Mouse (Mus musculus): ENCODE data around the gene Zdhhc19. TPM values are rescaled to one million over a fixed set of nuclear protein-coding genes. Genes with fewer than 3 reads are reported as not detected.

Zdhhc19 gene
- polyA plus RNA-seq, 1 experiment from 2014 or later = not detected

DNA sequence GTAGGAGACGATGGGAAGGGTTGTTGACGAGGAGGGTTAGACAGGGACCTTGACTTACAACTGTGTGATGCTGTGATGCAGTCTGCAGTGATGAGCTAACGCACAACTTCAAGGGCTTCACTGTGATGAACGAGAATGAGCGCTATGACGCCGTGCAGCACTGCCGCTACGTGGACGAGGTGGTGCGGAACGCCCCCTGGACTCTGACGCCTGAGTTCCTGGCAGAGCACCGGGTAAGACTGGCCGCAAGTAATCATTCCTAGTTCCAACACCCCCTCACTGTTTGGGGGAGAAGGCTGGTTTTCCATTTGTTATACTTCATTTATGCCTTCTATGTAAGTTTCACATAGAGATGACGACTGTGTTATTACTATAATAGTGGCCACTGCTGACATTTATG, 33.1 kb upstream of the Zdhhc19 start:
- H3K4me3 ChIP-seq (replicated peaks) = no peak overlapping the region
- no peaks in the 10 kb centered on the region for H3K9me3 ChIP-seq
- ATAC-seq (ENCODE audit: insufficient number of reproducible peaks, insufficient read depth, low FRiP score, low TSS enrichment, low read depth) = no peak
- WGBS = 93% methylated on average over 16 of the region's 16 CpGs
- no peaks in the 10 kb centered on the region for H3K27me3 ChIP-seq
- peaks cover 30% of the 10 kb centered on the region for H3K36me3 ChIP-seq
- no peaks in the 10 kb centered on the region for H3K4me1 ChIP-seq (replicated peaks)
- H3K4me2 ChIP-seq = no peak overlapping the region
- H3K9ac ChIP-seq (replicated peaks) = no peak overlapping the region
- H3K27ac ChIP-seq = no peak overlapping the region

DNA sequence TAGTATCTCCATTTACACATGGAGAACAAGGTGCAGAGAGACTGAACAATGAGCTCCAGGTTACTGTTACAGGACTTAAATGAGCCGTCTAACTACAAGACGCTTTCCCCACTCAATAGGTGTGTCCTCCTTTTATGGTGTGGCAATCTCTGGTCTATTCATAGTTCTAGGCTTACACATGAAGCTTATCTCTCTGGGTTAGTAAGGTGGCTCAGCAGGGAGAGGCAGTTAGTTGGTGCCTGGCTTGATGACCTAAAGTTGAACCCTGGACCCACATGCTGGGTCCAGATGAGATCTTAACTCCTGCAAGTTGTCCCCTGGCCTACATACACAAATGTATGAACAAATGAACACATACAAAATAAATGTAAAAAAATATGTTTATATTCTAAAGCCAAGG, 32.6 kb upstream of the Zdhhc19 start:
- Histone ChIP-seq H3K9ac (replicated peaks) (no peak overlapping the region), H3K27ac (no peak overlapping the region), H3K4me1 (replicated peaks) (no peaks in the 10 kb centered on the region), H3K4me3 (replicated peaks) (no peak overlapping the region), H3K27me3 (no peaks in the 10 kb centered on the region), H3K4me2 (no peak overlapping the region), H3K9me3 (no peaks in the 10 kb centered on the region), H3K36me3 (peaks cover 32% of the 10 kb centered on the region)
- ATAC-seq (ENCODE audit: insufficient number of reproducible peaks, insufficient read depth, low FRiP score, low TSS enrichment, low read depth) = no peak
- WGBS = 85% methylated on average over 2 of the region's 2 CpGs

DNA sequence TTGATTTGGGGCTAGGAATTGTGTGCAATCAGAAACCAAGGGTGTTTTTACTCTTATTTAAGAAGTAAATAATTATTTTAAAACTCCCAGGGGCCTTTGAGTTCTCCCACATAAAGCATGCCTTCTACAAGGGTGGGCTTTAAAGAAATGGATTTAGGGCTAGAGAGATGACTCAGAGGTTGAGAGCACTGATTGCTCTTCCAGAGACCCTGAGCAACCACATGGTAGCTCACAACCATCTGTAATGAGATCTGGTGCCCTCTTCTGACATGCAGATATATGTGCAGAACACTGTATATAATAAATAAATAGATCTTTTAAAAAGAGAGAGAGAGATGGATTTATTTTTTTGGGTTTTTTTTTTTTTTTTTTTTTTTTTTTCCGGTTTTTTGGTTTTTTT, 31.2 kb upstream of the Zdhhc19 start:
- peaks cover 47% of the 10 kb centered on the region for H3K36me3 ChIP-seq

DNA sequence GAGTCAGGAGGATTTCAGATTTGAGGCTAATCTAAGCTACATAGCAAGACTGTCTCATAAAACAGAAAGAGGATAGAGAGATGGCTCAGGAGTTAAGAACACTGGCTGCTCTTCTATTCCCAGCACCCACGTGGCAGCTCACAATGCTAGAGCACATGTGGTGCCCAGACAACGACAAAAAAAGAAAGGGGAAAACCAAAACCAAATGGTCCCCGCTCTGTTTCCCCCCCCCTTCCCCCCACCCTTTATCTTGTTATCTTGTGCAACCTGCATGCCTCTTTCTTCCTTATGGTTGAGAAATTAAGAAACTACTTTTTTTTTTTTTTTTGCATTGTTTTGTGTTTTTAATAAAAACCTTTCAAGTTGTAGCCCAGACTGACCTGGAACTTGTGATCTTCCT, 27.6 kb upstream of the Zdhhc19 start:
- Histone ChIP-seq H3K9ac (replicated peaks) (no peak overlapping the region), H3K4me2 (no peak overlapping the region), H3K4me1 (replicated peaks) (no peaks in the 10 kb centered on the region), H3K4me3 (replicated peaks) (no peak overlapping the region), H3K9me3 (no peaks in the 10 kb centered on the region), H3K36me3 (peaks cover 57% of the 10 kb centered on the region), H3K27me3 (no peaks in the 10 kb centered on the region), H3K27ac (no peak overlapping the region)
- no peak for ATAC-seq (ENCODE audit: insufficient number of reproducible peaks, insufficient read depth, low FRiP score, low TSS enrichment, low read depth)
- WGBS = 60% methylated on average over 3 of the region's 3 CpGs

More for the DNA sequence above, 31.2 kb upstream of the Zdhhc19 start:
- ATAC-seq (ENCODE audit: insufficient number of reproducible peaks, insufficient read depth, low FRiP score, low TSS enrichment, low read depth) = no peak
- H3K9ac ChIP-seq (replicated peaks) = no peak overlapping the region
- no peak overlapping the region for H3K4me2 ChIP-seq
- H3K4me1 ChIP-seq (replicated peaks) = no peaks in the 10 kb centered on the region
- H3K27me3 ChIP-seq = no peaks in the 10 kb centered on the region
- H3K4me3 ChIP-seq (replicated peaks) = no peak overlapping the region
- no peak overlapping the region for H3K27ac ChIP-seq
- WGBS = 0% methylated on average over 1 of the region's 1 CpGs
- H3K9me3 ChIP-seq = no peaks in the 10 kb centered on the region

DNA sequence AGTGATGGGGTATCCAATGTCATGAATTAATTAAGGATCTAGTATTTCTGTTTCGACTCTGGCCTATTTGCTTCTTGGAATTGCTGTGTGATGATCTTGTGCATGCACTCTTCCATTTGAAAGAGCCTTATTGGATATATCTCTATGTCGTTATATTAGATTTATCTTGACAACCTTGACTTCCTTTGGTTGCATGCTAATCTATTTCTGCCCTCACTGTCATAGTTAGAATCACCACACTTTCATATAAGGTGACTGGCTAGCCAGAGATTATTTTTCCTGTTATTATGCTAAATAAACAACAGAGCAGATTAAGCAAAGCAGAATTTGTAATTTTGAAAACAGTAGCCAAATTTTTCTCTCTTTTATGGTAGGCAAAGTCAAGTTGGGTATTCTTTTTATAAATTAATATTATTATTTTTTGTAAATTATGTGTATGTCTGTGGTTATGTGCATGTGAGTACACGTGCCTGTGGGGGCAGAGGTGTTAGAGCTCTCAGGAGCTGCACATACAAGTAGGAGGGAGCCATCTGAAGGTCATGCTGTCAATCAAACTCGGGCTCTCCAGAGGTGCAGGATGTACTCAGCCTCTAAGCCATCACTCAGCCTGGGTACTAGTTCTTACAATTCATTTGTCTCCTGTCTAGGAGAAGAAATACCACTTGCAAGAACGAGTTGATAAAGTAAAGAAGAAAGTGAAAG, 26.5 kb upstream of the Zdhhc19 start:
- Histone ChIP-seq H3K4me1 (replicated peaks) (no peaks in the 10 kb centered on the region), H3K36me3 (peaks cover 49% of the 10 kb centered on the region)
- WGBS = 76% methylated on average over 5 of the region's 5 CpGs

DNA sequence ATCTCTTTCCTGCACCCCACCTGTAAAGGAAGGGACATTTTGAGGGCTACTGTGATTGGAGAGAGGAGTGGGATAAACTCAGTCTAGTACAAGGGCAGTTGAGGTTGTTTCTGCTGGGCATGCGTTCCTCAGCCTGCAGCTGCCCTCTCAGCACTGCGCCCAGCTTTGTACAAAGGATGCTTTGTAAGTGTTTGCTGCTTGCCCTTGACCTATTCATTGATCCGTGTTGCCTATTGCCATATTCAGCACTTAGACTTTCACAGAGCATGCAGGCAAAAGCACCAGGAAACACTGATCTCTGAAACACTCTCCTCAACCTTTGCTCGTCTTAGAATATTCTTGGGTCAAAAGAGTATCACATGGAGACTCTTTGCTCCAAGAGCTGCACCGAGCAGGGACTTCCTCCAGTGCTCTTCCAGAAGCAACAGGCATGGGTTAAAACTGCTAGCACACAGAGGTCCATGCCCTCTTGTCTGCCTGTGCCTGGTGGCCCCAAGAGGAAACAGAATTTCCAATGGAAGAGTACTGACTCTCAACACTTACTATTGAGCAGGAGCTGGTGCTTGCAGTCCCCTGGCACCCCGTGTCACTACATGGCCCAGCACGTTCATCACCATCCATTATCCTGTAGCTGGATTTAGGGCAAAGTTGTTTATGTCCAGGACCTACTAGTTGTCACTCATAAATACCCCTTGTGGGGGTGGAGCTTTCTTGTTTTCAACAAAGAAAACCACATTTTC, 23.6 kb upstream of the Zdhhc19 start:
- H3K4me2 ChIP-seq = no peak overlapping the region
- no peak overlapping the region for H3K9ac ChIP-seq (replicated peaks)
- 0 out of 2 replicates have a peak, but pooled peaks cover 2% of the 10 kb centered on the region for H3K4me1 ChIP-seq (replicated peaks)
- no peaks in the 10 kb centered on the region for H3K9me3 ChIP-seq
- H3K27ac ChIP-seq = no peak overlapping the region
- peaks cover 42% of the 10 kb centered on the region for H3K36me3 ChIP-seq
- WGBS = 87% methylated on average over 7 of the region's 7 CpGs
- no peaks in the 10 kb centered on the region for H3K27me3 ChIP-seq
- H3K4me3 ChIP-seq (replicated peaks) = no peak overlapping the region
- no peak for ATAC-seq (ENCODE audit: insufficient number of reproducible peaks, insufficient read depth, low FRiP score, low TSS enrichment, low read depth)

More for the DNA sequence above, 26.5 kb upstream of the Zdhhc19 start:
- Histone ChIP-seq H3K9me3 (no peaks in the 10 kb centered on the region), H3K4me3 (replicated peaks) (no peak overlapping the region), H3K4me2 (no peak overlapping the region), H3K27me3 (no peaks in the 10 kb centered on the region), H3K9ac (replicated peaks) (no peak overlapping the region), H3K27ac (no peak overlapping the region)
- no peak for ATAC-seq (ENCODE audit: insufficient number of reproducible peaks, insufficient read depth, low FRiP score, low TSS enrichment, low read depth)

DNA sequence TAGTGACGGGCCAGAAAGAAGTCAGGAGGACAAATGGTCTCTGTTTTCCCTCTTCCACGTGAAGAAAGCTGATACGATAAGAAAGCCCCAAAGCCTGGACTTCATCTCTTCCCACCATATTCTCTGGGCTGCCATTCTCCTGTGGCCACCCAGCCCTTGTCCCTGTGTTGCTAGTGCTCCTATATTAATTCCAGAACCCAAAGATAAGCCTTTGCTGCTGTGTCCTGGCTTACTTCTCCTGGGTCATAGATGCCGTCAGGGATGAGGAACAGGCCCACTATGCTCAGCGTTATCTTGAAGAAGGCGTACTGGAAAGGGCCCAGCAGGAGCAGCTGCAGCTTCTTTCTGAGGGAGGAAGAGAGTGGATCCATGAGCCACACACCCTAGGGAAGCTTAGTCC, 18.8 kb upstream of the Zdhhc19 start:
- Histone ChIP-seq H3K9ac (replicated peaks) (no peak overlapping the region), H3K36me3 (peaks cover 4% of the 10 kb centered on the region), H3K4me1 (replicated peaks) (0 out of 2 replicates have a peak, but pooled peaks cover 2% of the 10 kb centered on the region), H3K9me3 (no peaks in the 10 kb centered on the region), H3K27ac (no peak overlapping the region), H3K4me3 (replicated peaks) (no peak overlapping the region), H3K4me2 (no peak overlapping the region), H3K27me3 (no peaks in the 10 kb centered on the region)
- WGBS = 79% methylated on average over 6 of the region's 6 CpGs
- ATAC-seq (ENCODE audit: insufficient number of reproducible peaks, insufficient read depth, low FRiP score, low TSS enrichment, low read depth) = no peak

DNA sequence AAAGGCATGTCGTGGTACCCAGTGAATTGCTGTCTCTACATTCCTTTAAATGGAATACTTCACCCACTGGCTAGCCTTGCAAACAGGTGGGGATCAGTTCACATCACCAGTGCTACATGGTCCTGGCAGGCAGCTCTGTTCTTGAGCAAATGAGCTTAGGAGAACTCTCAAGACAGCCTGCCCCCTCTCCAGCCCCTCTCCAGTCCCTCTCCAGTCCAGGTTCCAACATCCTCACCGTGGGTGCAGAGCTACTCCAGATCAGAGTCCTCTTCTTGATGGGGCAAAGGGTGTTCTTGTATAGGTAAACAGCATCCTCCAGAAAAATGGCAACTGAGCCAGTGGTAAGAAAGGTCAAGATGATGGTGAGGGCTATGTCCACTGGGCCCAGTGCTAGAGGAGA, 16.6 kb upstream of the Zdhhc19 start:
- Histone ChIP-seq H3K4me3 (replicated peaks) (no peak overlapping the region), H3K4me2 (no peak overlapping the region), H3K9me3 (no peaks in the 10 kb centered on the region), H3K4me1 (replicated peaks) (0 out of 2 replicates have a peak, but pooled peaks cover 2% of the 10 kb centered on the region), H3K27me3 (no peaks in the 10 kb centered on the region), H3K9ac (replicated peaks) (no peak overlapping the region), H3K27ac (no peak overlapping the region), H3K36me3 (no peaks in the 10 kb centered on the region)
- ATAC-seq (ENCODE audit: insufficient number of reproducible peaks, insufficient read depth, low FRiP score, low TSS enrichment, low read depth) = no peak
- WGBS = 71% methylated on average over 2 of the region's 2 CpGs

DNA sequence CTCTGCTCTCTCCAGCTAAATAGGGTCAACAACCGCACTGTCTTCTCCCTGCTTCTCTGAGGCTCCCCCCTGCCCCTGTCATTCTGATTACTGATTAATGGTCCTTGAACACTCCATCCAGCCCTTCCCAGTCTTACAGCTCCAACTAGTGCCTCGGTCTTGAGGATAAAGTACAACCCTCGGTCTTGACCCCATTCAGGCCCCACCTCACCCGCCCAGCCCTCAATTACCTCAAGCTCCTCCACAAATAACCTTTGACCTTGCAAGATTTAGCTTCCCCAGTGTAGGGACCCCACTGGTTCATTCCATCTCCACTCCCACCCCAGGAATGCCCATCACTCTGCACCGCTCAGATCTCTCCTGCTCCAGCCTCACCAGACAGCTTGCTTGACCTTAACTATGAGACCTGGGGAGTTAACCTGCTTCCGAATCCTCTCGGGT, 11.6 kb upstream of the Zdhhc19 start:
- H3K27me3 ChIP-seq = no peaks in the 10 kb centered on the region
- WGBS = 28% methylated on average over 7 of the region's 7 CpGs
- H3K4me3 ChIP-seq (replicated peaks) = no peak overlapping the region
- peaks cover 7% of the 10 kb centered on the region; the same call in 1 of the 2 replicates for H3K4me1 ChIP-seq (replicated peaks)
- H3K36me3 ChIP-seq = no peaks in the 10 kb centered on the region
- no peak overlapping the region for H3K9ac ChIP-seq (replicated peaks)
- H3K27ac ChIP-seq = no peak overlapping the region
- no peak for ATAC-seq (ENCODE audit: insufficient number of reproducible peaks, insufficient read depth, low FRiP score, low TSS enrichment, low read depth)
- H3K9me3 ChIP-seq = no peaks in the 10 kb centered on the region
- H3K4me2 ChIP-seq = no peak overlapping the region

DNA sequence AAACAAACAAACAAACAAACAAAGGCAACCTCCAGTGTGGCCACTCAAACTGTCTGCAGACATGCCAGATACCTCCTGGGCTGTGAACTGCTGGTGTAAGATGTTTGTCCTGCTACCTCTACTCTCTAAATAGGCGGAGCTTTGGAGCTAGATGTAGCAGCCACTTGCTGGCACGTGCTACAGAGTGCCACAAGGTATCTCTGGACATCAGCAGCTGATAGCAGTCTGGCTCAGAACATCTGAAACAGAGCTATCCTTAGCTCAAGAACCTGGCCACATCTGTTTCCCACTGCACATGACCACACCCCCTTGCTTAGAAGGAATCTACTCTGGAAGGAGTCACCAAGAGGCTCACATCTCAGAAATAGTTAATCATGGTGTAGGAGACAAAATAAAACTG, 10.9 kb upstream of the Zdhhc19 start:
- Histone ChIP-seq H3K4me1 (replicated peaks) (peaks cover 7% of the 10 kb centered on the region; the same call in 1 of the 2 replicates), H3K36me3 (no peaks in the 10 kb centered on the region), H3K4me3 (replicated peaks) (no peak overlapping the region), H3K27ac (no peak overlapping the region), H3K4me2 (no peak overlapping the region), H3K27me3 (no peaks in the 10 kb centered on the region), H3K9ac (replicated peaks) (no peak overlapping the region), H3K9me3 (no peaks in the 10 kb centered on the region)
- WGBS = 65% methylated on average over 2 of the region's 2 CpGs
- no peak for ATAC-seq (ENCODE audit: insufficient number of reproducible peaks, insufficient read depth, low FRiP score, low TSS enrichment, low read depth)

DNA sequence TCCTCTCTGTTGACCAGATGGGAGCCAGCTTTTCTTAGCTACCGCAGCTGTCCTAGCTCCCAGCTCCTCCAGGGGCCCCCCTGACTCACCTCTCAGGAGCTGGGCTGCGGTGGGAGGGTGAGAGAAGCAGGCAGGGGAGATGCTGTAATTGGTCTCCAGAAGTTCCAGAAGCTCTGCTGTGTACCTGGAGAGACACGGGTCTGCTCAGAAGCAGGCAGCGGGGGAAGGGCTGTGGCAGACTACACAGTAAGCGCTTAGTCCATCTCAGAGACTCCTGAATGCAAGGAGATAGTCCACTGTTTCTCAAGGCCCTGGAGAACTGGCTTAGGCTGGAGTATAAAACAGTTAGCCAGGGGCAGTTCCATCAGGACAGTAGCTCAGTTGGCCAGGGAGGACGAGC, 10.0 kb upstream of the Zdhhc19 start:
- H3K27me3 ChIP-seq = no peaks in the 10 kb centered on the region
- H3K4me3 ChIP-seq (replicated peaks) = no peak overlapping the region
- WGBS = 67% methylated on average over 6 of the region's 6 CpGs
- H3K36me3 ChIP-seq = no peaks in the 10 kb centered on the region
- peaks cover 7% of the 10 kb centered on the region; the same call in 1 of the 2 replicates for H3K4me1 ChIP-seq (replicated peaks)
- no peak overlapping the region for H3K4me2 ChIP-seq
- H3K9ac ChIP-seq (replicated peaks) = no peak overlapping the region
- no peak overlapping the region for H3K27ac ChIP-seq
- no peak for ATAC-seq (ENCODE audit: insufficient number of reproducible peaks, insufficient read depth, low FRiP score, low TSS enrichment, low read depth)
- no peaks in the 10 kb centered on the region for H3K9me3 ChIP-seq

Data from limb, embryonic 12.5 days (tissue).